Mouse (Mus musculus) kidney, adult 8-10 months (tissue): ENCODE data around the gene Fam172a.

Experiments
- DNase-seq, 2 experiments: peaks; one replicate each; pipeline ENCODE4 v3.0.0; 2022

Gene Fam172a

GRCm38 (mm10) chr13:77977121-77977520 is 275.3 kb downstream of the Fam172a start:
- DNase-seq = no peak

DNA sequence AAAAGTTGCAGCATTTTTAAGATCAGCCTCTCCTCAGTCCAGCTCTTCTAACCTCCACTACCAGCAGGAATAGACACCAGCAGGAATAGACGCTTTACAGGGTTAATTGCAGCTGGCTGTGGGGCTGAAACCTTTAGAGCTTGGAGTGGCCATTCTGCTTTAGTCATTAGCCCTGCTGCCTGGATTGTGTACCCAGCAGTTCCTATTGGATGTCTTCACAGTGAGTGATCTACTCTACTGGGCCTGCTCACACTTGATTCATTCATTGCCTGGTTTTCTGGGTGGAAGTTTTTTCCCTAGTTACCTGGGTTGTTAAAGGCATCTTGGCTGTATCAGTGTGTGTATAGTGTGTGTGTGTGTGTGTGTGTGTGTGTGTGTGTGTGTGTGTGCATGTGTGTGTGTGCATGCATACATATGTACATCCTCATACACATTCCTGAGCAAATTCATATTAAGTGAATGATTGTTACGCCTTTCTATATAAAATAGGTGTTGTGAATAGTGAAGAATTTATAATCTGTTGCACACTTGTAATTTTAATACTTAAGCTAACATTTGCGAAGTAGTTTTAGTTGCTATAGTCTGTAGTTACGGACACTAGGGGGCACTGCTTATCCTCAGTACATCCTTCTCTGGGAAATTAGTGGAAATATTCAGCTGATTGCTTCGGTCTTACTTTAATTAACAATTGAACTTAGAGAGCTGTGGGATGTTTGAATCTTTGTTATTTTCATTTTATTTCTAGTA is 280.4 kb downstream of the Fam172a start:
- DNase-seq = peak; percentile 6 to 21

- DNase-seq = no peak
Measured at GRCm38 (mm10) chr13:77982852-77983202, 281.0 kb downstream of the Fam172a start.

- DNase-seq = no peak
Measured at GRCm38 (mm10) chr13:77991189-77991886, 289.5 kb downstream of the Fam172a start.

GRCm38 (mm10) chr13:78004649-78005048 is 302.8 kb downstream of the Fam172a start:
- no peak for DNase-seq

DNA sequence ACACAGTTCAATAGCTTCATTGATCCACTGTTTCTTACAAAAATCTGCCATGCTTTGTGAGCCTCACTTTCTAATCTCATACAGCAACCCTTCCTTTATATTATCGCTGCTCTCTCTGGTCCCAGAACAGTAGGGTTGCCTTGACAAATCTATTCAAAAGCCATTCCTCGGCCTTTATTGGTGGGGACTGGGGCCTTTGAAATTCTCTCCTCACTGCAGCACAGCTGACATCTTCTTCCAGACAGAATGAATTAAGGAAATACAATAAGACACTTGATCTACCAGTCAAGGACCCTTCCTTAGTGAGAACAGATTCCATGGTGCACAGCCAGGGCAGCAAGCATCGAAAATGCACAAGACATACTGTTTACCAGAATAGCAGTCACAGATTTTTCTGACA is 303.5 kb downstream of the Fam172a start:
- no peak for DNase-seq

DNA sequence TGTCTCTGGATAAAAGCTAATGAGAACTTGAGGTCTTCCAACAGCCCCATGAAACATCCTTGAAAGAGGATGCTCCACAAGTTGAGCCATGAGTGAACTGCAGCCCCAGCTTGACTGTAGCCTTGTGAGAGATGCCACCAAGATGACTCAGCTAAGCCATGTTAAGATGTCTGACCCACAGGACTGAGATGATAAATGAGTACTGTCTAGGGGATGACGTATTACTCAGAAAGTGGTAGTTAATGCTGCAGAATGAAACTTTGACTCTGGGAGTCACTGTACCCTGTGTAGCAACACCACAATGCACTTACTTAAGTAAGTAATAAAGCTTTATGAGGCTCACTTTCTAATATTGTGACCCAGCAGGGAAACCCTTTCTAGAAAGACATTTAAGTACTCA is 308.3 kb downstream of the Fam172a start:
- no peak for DNase-seq

DNA sequence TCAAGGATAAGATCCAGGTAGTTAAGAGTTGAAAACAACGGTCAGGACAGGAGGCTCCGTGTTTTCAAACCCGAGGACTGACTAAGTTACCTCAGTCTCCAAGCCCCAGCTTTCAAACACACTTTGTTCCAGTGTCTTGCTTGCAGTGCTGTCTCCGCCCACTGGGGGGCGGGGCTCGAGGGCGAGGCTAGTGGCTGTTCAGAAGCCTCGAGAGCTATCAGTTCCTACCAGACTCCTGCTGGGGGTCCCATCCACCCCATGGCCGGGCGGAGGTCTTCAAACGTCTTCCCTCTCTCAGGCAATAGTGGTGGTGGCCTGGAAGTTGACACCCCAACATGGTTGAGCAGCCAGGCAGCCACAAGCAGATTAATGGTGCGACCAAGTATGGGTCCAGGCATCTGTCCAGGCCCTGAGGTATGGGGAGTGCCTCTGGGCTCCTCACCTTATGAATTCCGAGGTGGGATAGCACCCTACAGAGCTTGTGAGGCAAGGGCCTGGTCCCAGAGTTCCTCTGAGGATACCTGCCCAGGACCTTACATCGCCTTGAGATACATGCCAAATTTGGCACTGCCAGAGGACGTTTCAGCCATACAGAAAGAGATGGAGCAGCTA is 323.0 kb downstream of the Fam172a start, which contains the start of gene Pou5f2:
Gene Pou5f2 (plus strand): TSS at position 220 of the 612 bp plus-strand sequence.
- DNase-seq = no peak

GRCm38 (mm10) chr13:78032821-78033220 is 331.0 kb downstream of the Fam172a start:
- DNase-seq = no peak

GRCm38 (mm10) chr13:78037203-78037602 is 335.4 kb downstream of the Fam172a start:
- no peak for DNase-seq

DNA sequence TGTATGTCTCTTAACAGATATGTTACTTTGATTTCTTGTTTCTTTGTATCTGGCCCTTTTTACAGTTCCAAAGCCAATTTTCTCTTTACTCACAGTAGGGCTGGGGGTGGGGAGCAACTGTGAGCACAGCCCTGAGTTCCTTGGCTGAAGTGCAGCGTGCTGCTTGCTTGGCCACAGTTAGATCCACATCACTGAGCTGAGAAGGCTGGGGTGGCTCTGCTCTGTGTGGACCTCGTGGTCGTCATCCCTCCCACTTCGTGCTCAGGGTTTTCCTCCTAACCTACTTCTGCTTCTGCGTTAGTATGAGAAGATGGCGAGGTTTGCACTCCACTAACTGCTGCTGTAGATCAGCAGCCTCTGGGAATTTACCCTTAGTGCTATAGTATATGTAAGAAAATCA is 341.4 kb downstream of the Fam172a start:
- no peak for DNase-seq

GRCm38 (mm10) chr13:78045116-78045515 is 343.3 kb downstream of the Fam172a start:
- no peak for DNase-seq

- no peak for DNase-seq
Measured at GRCm38 (mm10) chr13:78087751-78088150, 385.9 kb downstream of the Fam172a start.

GRCm38 (mm10) chr13:78090701-78091100 is 388.9 kb downstream of the Fam172a start:
- no peak for DNase-seq

GRCm38 (mm10) chr13:78091949-78092348 is 390.1 kb downstream of the Fam172a start:
- DNase-seq = no peak

GRCm38 (mm10) chr13:78094352-78094751 is 392.5 kb downstream of the Fam172a start:
- DNase-seq = no peak

DNA sequence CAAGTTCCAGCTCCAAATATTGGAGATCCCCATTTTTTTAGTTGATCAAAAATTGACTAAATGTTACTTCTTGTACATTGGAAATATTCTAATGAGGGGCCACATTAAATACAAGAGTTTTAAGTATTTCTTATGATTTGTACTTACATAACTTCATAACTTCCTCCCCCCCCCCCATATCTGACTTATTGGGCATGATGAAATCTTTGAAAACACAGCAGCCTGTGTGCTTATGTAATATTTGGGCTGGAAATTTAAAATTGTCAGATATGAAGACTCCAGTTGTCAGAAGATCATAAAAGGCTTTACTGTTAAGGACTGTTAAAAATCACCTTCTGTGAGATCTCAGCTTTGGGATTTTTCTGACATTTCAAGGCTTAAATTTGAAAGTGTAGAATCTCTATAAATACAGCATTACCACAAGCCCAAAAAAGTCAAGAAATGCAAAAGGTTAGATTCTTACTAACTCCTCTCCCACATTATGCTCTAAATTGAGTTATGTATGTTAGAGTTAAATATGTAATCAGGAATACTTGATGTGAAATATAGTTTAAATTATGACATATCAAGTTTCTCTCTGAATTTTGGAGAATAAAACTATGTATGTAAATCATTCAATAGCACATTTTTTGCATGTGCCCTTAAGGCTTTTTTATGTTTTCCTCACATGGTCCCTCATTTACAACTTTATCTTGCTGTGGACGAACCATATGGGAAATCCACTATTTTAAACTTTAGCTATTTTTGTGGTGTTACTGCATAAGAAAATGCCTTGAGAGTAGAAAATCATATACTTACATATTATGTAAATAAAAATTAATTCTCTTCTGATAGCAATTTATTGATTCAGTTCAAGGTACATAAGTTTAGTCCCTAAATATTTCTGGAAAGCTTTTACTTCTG is 393.5 kb downstream of the Fam172a start:
- no peak for DNase-seq

GRCm38 (mm10) chr13:78098858-78099445 is 397.1 kb downstream of the Fam172a start:
- DNase-seq = no peak

DNA sequence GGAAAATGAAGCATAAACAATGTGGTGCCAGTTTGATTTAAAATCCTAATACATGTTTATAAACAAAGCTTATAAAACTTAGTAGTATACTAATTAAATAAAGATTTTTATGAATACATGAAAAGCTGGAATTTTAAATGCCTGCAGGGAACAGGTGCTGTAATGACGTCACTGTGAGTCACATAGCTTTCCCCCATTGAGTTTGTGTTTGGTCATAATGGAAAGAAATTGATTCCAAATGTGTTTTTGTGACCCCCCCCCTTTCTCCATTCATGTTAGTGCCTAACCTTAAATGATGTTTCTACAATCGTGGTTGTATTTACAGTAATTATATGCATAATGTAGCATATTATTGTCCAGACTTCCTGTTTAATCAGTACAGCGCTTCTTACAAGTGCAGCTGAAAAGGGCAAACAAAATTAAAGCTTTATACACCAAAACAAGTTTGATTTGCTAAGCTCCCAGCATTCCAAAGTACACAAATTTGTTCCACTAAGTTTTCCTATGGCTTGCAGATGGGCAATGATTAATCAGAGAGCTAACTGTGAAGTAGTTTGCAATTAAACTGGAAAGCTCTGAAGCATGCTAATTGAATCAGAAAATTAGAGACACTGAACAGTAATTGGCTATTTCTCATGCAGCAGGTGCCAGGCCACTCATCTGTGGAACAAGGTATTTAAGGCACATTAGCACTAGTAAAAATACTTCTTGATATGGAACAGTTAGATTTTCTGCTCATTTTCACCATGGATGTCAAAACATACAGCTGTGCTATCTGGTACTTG is 398.1 kb downstream of the Fam172a start:
- DNase-seq = peak; percentile 58 to 60

- DNase-seq = no peak
Measured at GRCm38 (mm10) chr13:78100664-78101063, 398.8 kb downstream of the Fam172a start.

DNA sequence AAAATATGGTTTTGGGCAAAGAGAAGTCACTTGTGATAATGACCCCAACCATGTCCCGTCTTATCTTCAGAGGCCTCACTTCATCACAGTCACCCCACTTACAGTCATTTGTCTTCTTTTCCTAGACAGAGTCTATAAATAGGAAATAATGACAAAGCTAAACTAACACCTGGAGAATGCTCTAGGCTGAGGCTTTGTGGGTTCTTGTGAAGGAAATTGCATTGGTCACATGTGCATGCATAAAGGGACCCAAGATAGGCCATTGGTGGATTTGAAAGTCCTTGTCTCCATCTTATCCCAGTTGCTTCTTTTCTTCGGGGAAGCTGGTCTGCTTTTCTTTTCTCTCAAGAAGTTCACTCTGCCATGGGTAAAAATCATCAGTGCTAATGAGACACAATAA is 400.5 kb downstream of the Fam172a start:
- no peak for DNase-seq

DNA sequence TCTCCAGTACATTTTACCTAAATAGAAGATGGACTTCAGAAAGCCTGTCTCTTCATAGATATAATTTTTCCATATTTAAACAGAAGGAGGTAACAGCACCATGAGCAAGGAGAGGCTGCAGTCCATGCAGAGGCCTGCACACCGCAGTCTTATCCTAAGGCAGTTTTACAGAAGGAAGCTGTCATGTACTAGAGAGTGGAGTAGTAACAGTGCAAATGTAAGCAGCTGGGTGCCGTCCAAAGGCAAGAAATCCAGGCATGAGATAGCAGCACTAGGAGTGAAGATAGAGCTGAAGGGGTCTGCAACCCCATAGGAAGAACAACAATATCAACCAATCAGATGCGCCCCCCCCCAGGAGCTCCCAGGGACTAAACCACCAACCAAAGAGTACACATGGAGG is 403.0 kb downstream of the Fam172a start:
- no peak for DNase-seq
